Mouse (Mus musculus) ovary, adult 2 months (tissue): ENCODE measurements around the gene Adat3. TPM values are rescaled to one million over a fixed set of nuclear protein-coding genes. Genes with fewer than 3 reads are reported as not detected.

ENCODE experiments used
- polyA plus RNA-seq: library from polyadenylated mRNA; depleted of rRNA; stranded (reverse); fragments of >200 nt; gene quantifications from 2 replicates; pipeline ENCODE4 v1.2.3, GENCODE M21; 2012; rRNA removed

Gene Adat3
- polyA plus RNA-seq: 31.5 and 40.6 TPM in 2 replicates

DNA sequence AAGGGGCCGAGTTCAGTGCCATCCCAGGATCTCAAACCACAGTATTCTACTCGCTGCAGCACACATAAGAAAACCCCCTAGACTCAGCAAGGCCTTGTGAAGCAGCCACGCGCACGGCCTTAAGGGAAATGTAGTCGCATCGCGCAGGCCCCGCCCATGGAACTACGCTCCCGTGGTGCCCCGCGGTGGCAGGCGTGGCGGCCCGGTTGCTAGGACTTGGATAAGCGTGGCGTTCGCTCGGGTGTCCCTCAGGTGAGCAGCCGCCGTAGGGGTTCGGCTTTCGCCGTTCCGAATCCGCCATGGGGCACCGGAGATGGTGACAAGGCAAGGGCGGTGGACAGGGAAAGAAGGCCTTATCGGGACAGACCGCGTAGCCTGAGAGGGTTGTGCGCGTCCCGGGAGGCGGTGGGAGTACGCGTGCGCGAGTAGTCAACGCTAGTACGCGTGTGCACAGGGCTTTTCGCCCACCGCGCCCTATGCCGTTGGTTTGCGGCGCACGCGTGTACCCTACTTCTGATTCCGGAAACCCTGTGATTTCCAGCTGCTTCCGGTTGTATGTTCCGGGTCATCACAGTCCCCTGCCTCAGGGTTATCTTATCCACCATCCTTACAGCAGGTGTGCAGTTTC, at the start of gene Adat3, which contains the start of gene Scamp4:
Adat3 (plus strand) TSS at position 183 of the 628 bp plus-strand sequence.
Scamp4 (plus strand) TSS at position 175 of the 628 bp plus-strand sequence.

DNA sequence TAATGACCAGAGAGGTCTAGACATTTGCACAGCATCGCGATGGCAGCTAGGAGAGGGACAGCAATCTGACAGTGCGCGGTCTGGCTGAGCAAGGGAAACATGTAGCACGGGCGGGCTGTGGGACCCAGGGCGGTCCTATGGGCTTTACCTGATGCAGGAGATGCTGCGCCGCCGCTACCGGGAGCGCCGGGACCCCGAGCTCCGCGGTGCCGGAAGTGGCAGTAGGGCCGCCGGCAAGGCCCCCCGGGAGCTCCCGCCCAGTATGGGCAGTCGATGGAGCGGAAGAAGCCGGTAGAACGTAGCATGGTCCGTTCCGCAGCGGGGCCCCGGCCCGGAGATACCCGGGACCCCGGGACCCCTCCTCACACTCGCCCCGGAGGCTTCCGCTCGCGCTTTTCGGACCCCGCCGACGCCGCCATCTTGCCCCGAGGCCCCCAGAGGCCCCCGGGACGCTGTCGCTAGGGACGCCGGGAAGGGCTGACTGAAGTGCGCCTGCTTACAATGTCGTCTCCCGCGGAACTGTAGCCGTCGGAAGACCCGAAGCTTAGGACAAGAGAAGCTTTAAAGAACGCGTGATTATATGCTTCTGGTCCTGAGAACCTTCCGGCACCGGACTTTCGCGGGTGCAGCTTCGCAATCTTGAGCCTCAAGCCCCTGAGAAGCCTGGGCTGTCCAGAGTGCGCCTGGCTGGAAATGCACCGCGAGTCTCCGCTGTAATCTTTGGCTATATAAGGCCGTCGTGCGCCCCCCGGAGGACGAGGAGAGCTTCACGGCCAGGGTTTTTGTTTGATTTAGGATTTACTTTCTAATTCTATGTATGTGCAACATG, 41.4 kb upstream of the Adat3 start, which contains the start of gene Rexo1:
Rexo1 (minus strand) TSS at position 445 of the 829 bp plus-strand sequence.

DNA sequence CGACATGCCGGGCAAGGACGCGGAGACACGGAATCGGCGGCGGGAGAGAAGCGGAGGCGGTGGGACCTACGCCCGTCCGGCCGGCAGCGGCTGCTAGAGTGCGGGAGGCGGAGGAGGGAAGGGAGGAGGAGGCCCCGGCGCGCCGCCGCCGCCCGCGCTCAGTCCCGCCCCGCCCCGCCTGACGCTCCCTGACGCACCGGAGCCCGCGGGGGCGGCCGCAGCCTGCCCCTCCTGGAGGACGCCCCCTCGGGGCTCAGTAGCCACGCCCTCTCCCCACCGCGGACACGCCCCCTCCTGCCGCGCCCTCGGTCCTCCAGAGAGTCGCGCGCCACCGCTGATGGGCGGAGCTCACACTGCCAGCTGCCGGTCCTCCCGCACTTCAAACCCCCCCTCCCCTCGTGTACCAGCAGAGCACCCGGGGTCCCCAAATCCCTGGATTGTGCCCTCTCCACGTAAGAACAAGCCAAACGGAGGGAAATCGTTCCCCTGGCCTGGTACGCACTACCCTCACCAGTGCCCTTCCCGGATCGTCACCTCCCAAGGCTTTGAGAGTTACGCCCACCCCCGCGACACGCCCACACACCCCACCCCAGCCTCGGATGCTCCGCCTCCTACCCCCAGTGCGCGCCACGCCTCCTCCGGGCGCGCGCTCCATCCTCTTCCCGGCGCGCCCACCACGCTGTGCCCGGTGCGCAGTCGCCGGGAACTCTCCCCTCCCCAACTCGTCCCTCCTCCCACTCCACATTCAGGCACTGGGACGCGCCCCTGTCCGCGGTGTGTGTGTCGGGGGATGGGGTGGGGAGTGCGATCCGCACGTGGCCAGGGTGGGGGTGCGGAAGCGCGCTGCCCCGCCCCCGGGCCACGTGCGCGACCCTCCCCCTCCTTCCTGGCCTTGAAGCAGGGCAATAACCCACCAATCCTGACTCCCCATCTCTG, 25.2 kb upstream of the Adat3 start, which contains the start of gene Klf16:
Klf16 (minus strand) TSS at position 127 of the 936 bp plus-strand sequence.

DNA sequence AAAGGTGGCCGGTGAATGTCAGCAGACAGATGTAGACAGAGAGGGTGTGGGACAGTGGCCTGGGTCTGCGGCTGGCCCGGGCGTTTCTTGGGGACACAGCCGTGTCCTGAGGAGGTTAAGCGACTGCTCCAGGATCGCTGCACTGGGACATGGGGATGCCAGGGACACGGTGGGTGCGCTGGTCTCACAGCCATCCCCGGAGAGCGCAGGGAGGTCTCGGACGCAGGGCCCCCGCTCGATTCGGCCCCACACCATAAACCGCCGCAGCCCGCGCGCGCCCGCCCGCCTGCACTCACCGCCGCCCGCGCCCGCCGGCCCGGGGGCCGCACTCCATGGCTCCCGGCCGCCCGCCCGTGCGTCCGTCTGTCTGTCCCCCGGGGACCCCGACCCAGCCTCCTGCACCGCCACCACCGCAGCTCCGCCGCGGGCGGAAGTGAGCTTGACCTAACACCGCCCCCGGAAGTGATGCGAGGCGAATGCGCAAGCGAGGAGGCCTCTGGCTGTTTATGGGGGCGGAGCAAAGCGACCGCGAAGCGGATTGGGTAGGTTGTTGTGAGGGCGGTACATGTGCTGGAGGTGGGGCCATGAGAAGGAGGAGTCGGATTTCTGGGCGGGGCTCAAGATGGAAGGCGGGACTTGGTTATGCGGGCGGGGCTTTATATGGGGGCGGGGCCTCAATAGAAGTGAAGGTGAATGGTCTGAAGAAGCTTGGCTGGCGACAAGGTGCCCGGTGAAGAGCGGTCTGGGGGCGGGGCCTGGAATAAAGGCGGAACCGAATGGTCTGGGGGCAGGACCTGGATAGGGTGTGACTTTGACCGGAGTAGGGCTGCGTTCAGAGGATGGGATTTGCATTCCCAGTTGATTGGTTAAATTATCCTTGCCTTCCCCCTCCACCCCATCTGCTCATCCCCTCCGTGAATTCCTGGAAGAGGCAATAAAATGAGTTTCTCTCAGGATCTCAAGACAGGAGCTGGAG, 12.5 kb upstream of the Adat3 start, which contains the start of gene Abhd17a:
Abhd17a (minus strand) TSS at position 463 of the 976 bp plus-strand sequence.

DNA sequence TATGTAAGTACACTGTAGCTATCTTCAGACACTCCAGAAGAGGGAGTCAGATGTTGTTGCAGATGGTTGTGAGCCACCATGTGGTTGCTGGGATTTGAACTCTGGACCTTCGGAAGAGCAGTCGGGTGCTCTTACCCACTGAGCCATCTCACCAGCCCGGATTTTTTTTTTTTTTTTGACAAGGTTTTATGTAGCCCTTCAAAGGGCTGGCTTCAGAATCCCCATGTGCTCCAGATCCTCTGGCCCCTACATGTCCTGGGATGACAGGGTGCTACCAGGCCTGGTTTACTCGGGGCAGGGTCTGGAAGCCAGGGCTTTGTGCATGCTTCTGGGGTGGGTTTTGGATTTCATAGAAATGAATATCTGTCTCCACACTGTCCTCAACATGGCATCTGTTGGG, 3.0 kb downstream of the Adat3 start, which contains the start of gene Gm49322:
Gm49322 (plus strand) TSS at position 301 of the 400 bp plus-strand sequence.

DNA sequence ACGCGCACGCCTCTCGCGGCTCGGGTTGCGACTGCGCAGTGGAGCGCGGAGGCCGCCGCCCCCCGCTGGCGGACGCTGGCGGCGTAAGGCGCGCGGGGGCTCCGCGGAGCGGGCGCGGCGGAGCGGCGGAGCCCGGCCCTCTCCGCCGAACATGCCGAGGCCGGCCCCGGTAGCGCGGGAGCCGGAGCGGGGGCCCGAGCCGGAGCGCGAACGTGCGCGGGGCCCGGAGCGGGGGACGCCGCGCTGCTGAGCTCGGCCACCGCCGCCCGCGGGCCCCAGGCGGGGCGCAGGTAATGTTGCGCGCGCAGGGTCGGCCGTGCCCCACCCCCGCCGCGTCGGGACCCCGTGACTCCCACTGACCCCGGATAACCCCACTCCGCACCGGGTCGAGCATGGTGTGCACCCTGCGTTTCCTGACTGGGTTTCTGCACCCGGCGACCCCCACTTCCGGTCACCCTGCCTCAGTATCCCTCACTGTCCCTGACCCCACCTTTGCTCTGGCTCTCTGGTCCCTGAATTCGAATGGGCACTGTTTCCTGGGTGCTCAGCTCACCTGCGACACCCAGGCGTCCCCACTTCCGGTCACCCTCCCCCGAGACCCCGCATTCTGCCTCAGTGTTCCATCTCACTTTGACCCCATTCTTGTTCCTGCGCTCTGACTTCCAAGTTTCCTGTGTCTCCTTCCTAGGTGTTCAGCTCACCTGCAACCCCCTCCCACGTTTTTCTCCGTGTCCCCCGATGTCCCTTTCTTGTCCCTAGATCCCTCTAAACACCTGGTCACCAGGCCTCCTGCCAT, 20.2 kb downstream of the Adat3 start, which contains the start of gene Csnk1g2:
Csnk1g2 (plus strand) TSS at position 178 of the 796 bp plus-strand sequence.

DNA sequence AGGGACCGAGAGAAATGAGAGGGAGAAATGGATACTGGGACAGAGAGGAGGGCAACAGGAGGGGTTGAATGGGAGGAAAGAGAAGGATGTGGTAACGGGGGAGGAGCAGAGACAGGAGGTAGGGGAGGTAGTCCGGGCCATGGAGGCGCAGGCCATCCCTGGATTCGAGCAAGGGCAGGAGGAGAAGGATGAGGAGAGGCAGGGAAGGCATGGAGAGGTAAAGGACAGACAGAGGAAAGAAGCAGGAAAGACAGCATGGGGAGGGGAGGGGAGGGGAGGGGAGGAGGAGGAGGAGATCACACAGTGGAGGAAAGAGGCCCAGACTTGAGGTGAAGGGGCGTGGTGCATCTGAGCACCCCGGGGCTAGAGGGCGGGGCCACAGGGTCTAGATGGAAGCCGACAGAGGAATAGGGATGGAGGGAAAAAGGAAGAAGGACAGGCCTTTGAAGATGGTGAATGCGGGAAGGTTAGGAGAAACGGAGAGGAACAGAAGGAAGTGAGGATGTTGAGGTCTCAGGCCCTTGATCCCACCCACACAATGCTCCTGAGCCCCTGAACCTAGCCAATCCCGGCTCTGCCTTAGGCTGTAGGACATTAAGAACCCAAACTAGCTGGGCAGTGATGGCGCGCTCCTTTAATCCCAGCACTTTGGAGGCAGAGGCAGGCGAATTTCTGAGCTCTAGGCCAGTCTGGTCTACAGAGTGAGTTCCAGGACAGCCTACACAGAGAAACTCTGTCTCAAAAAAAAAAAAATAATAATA, 54.4 kb downstream of the Adat3 start, which contains the start of gene Btbd2:
Btbd2 (minus strand) TSS at position 209 of the 761 bp plus-strand sequence.

Other genes starting within 250 kb of the Adat3 start
- 8.2 and 10.0 TPM in 2 replicates for gene Plk5, start 246.4 kb upstream of the Adat3 start, polyA plus RNA-seq
- 95.3 and 114 TPM in 2 replicates for gene Mex3d, start 215.2 kb upstream of the Adat3 start, polyA plus RNA-seq
- gene Mbd3, start 203.3 kb upstream of the Adat3 start, polyA plus RNA-seq: 266 and 282 TPM in 2 replicates
- gene Uqcr11, start 196.1 kb upstream of the Adat3 start, polyA plus RNA-seq: 1,515 and 1,936 TPM in 2 replicates
- gene Tcf3, start 169.2 kb upstream of the Adat3 start, polyA plus RNA-seq: 199 and 209 TPM in 2 replicates
- gene Onecut3, start 108.0 kb upstream of the Adat3 start, polyA plus RNA-seq: 0.02 and 0.06 TPM in 2 replicates
- 0.19 and 0.22 TPM in 2 replicates for gene Atp8b3, start 63.8 kb upstream of the Adat3 start, polyA plus RNA-seq
- 98.1 and 124 TPM in 2 replicates for gene Rexo1, start 41.3 kb upstream of the Adat3 start, polyA plus RNA-seq
- gene Klf16, start 25.6 kb upstream of the Adat3 start, polyA plus RNA-seq: 57.0 and 74.9 TPM in 2 replicates
- gene Abhd17a, start 12.5 kb upstream of the Adat3 start, polyA plus RNA-seq: 395 and 572 TPM in 2 replicates
- gene Scamp4, start within 50 bp of the Adat3 start, polyA plus RNA-seq: 130 and 147 TPM in 2 replicates
- gene Gm49322, start 3.1 kb downstream of the Adat3 start, polyA plus RNA-seq: 4.1 and 4.6 TPM in 2 replicates
- 331 and 342 TPM in 2 replicates for gene Csnk1g2, start 20.0 kb downstream of the Adat3 start, polyA plus RNA-seq
- gene Btbd2, start 54.2 kb downstream of the Adat3 start, polyA plus RNA-seq: 158 and 164 TPM in 2 replicates
- gene Mknk2, start 75.2 kb downstream of the Adat3 start, polyA plus RNA-seq: 264 and 300 TPM in 2 replicates
- gene Mob3a, start 99.1 kb downstream of the Adat3 start, polyA plus RNA-seq: 39.8 and 44.2 TPM in 2 replicates
- 58.7 and 66.7 TPM in 2 replicates for gene Izumo4, start 99.3 kb downstream of the Adat3 start, polyA plus RNA-seq
- 146 and 168 TPM in 2 replicates for gene Ap3d1, start 139.4 kb downstream of the Adat3 start, polyA plus RNA-seq
- 45.9 and 51.9 TPM in 2 replicates for gene Dot1l, start 152.3 kb downstream of the Adat3 start, polyA plus RNA-seq
- 70.1 and 97.6 TPM in 2 replicates for gene Sf3a2, start 195.3 kb downstream of the Adat3 start, polyA plus RNA-seq
- gene Plekhj1, start 195.7 kb downstream of the Adat3 start, polyA plus RNA-seq: 86.4 and 95.0 TPM in 2 replicates
- gene Amh, start 202.4 kb downstream of the Adat3 start, polyA plus RNA-seq: 323 and 349 TPM in 2 replicates
- gene Jsrp1, start 210.6 kb downstream of the Adat3 start, polyA plus RNA-seq: 1.9 and 2.4 TPM in 2 replicates
- 1,197 and 1,370 TPM in 2 replicates for gene Oaz1, start 223.8 kb downstream of the Adat3 start, polyA plus RNA-seq
- gene Lingo3, start 241.2 kb downstream of the Adat3 start, polyA plus RNA-seq: 0.14 and 0.44 TPM in 2 replicates